Mouse (Mus musculus) brain, embryonic 18.5 days (tissue): ENCODE measurements at regions not wholly inside any gene's neighbourhood (a gene's known extent, or its start where the extent isn't known, plus 50 kb on each side); places are given as distances from the start of the nearest gene placed in this dataset.
A peak's percentile ranks its signal among the peaks of the same experiment; 100 is the strongest.
"Not testable (repeated sequence)": the region's sequence is repeated elsewhere in the genome, so short reads cannot be mapped to it uniquely, and the experiment has no call there.

Source experiments
- DNase-seq: peaks from one replicate; pipeline ENCODE4 v3.0.0-alpha.2; 2012; ENCODE audit warnings: low read depth, low spot score

DNA sequence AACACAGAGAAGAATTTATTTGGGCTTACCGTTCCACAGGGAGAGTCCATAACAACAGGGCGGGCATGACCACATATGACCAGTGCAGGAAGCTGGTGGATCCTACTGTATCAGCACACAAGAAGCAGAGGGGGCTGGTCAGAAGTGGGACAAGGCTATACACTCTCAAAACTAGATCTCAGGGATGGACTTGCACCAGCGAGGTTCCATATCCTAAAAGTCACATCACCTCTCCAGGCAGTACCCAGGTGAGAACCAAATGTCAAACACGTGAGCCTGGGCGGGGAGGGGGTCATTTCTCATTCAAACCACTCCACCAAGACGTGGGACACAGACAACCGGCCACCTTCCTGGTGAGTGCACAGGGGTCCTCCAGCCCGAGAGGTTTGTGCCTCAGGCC lies 167.9 kb downstream of the Basp1 start:
- DNase-seq = no peak

DNA sequence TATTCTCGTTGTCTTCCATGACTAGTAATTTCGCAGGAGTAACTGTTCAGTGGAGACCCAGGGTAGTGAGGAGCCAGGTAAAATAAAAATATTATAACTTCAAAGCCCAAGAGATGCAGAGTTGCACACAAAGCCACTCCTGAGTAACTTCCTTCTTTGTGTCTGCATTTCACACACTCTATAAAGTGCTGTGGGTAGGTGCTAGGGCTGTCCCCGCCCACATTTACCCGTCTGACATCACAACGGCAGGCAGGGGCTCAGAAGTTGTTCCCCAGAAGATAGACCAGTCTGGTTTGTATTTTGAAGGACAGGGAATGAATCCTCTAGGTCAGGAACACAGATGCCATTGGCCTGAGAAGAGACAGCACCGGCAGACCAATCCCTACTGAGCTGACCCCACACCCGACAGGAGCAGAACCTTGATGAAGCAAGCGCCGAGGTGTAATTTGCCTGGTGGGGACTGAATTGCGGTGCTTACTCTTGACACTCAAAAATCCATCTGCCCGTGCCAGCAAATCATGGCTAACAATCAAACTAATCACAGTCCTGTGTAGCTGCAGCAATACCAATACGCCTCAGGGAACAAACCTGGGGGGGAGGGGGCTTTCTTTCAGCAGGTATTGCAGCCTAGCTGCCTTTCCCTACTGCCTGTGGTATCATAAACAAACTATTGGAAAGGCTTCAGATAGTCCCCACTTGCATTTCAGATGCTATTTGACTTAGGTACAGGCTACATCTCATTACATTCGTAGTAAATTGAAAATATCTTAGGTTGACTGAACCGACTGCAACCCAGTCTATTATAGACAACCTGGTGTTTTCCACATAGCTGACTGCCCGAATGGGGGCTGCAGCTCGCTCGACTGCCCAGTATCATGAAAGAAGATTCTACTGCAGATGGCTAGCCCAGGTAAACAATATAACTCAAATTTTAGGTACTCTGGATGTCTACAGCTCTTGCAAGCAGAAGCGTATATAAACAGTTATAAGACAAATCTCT lies 175.6 kb downstream of the Basp1 start:
- no peak for DNase-seq

DNA sequence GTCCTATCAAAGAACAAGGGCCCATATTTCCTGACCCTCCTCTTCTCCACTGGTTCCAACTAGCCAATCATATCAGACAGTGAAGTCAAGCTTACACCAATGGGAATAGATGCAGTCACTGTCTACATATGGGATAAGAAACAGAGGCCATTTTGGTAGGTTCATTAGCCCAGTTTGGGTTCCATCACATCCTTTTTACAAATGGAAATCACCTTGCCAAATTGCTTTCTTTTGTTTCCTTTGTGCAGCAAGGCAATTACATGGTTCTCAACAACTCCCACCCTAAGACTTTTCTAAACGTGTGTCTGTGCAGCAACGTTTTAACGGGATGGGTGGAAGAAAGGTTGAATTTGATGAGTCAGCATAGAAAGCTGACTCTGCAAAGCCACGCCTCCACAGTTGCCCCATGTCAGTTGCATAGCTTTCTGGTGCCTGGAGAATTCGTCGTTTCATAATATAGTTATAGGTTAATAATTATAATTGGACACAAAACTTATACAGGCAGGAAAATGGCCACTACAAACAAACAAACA lies 177.3 kb downstream of the Basp1 start:
- DNase-seq = no peak

DNA sequence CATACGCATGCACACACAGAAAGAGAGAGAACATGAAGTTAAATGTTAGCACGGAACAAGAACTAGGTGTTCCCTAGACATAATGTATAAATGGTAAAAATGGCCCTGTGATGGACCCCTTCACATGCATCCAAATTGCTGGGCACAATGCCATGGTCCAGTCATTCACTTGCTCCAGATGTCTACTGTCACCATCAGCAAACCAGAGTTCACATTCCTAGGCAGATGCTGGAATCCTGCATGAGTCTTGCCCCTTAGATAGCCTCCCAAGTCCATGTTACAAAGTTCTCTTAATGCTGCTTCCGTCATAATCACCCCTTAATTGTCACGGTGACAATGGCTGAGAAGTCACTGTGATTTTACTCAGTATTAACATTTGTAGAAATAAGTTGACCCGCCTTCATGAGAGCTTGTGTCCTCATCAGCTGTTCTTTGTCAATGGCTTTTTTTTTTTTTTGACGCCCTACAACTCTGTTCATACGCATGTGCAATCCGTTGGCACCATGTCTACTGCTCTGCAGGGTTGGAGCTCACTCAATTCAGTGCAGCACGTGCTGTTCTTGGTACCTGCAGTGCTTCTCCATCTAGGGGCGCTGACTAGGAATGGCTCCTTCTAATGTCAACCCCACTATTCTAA lies 179.4 kb downstream of the Basp1 start:
- DNase-seq = no peak

DNA sequence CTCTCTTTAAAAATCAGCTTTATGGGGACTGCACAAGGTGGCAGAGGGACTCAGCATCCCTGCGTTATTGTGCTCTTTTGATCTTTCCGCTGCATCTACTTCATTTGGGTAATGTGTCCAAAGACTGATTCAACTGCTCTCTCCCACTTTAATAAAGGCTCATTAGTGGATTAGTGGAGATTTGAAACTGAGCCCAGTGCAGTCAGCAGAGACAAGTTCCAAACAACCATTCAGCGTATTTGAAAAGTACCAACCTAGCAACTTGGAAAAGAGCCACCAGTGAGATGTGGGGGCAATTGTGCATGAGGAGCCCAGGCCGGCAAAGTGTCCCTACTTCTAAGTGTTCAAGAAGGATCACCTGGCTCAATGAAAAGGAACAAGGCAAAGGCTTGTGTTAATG lies 183.4 kb downstream of the Basp1 start:
- DNase-seq = peak; percentile 42

DNA sequence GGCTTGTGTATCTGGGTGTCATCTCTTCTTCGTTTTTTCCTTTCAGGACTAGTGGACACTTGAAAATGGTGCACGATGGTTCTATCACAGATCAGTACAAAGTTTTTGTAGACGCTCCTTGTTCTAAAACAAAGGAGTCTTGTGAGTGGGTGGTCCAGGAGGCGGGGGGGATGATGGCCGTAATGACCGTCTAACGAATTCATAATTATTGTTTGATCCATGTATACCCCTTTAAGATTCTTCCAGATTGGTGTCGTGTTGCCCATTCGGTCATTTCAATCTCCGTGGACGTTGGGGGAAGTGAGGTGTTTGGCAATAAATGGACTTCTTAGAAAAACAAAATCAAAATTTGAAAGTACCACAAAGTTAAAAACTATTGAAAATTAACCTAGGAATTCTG lies 183.8 kb downstream of the Basp1 start:
- no peak for DNase-seq

DNA sequence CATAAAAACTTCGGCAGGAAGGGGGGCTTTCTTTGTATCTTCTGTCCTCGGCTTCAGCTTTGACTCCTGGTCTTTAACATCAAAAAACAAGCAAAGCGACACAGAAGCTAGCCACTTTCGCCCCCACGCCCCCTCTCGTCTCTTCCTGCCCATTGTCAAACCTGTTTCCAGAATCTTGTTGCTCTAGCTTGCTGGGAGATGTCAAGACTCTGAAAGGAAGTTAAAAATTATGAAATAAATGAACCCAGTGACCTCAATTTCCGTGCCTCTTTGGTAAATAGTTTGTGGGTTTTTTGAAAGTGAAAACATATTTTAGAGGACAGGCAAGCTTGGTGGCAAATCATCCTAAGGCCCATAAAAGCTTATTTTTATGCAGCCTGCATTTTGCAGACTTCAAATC lies 186.1 kb downstream of the Basp1 start:
- DNase-seq = no peak

DNA sequence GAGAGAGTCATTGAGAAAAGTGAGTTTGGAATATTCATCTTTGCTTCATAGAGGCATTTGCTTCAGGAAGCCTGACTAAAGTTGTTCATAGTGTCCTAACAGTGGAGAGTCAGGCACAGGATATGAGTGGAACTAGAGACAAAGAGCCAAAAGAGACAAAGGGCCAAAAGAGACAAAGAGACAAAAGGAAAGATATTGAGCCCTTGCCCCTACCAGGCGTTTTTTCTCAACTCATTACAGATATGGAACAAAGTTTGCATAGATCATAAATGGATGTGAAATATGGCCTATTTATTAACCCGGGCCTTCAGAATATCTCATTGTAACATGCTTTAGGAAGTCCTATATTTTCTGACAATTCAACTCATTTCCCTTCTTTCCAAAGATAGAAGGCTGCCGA lies 187.6 kb downstream of the Basp1 start:
- no peak for DNase-seq

DNA sequence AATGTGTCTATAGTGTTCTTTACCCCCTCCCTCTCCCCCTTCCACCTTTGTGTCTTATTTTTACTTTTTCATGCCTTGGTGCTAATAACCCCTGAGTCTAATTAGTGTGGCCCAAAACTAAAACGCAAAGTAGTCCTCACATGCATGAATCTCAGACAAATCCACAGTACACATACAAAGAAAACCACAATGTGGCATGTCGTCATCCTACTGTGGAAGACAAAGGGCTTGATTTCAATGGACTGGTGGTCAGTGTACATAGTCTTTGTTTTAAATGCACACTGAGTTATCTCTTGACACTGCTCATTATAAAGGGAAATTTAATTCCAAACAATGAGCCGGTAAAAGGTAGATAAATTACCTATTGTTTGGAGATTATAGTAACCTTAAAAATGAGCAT lies 188.1 kb downstream of the Basp1 start:
- DNase-seq = no peak

DNA sequence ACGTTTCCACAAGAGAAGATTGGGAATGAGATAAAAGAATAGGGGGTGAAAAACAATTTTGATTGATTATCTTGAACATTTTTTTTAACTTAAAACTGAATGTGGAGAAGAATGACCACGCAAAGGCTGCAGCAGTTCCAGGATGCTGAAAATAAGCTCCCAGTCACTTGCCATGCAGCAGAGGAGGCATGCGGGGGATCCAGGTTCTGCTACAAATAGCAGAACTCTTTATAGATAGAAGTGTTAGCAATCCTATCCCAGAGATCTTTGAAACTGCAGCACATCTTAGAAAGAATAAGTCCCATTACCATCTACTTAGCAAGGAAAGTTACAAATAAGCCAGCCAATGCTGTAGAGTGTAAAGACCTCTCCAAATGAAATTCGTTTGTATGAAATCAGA lies 191.8 kb downstream of the Basp1 start:
- no peak for DNase-seq

DNA sequence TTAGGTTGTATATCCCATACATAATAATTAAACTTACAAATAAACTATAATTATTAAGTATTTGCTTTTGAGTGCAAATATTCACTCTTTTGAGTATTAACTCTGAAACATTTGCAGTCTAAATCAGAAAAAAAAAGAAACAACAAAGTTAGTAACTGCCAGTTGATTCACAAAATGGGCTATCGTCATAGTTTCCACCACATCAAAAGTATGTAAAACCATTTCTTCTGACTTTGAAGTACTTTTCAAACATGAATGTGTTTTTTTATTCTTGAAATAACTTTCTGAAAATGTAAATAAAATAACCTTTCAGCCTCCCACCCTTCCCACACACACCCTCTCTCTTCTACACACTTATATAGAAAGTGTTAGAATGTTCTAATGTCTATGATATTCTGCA lies 197.2 kb downstream of the Basp1 start:
- DNase-seq = no peak

DNA sequence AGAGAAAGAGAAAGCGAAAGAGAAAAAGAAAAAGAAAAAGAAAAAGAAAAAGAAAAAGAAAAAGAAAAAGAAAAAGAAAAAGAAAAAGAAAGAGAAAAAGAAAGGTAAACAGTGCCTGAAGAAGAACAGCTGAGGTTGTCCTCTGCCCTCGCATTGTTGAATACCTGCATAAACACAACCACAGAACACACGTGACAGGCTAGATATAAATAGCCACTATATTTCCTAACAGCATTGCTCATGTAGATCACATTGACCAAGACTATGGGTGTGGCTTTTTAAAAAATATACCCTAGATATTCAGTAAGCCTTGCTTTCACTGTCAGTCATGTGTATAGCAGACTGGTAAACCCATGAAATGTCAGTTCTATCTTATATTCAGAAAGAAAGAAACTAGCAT lies 211.5 kb downstream of the Basp1 start:
- DNase-seq = no peak

DNA sequence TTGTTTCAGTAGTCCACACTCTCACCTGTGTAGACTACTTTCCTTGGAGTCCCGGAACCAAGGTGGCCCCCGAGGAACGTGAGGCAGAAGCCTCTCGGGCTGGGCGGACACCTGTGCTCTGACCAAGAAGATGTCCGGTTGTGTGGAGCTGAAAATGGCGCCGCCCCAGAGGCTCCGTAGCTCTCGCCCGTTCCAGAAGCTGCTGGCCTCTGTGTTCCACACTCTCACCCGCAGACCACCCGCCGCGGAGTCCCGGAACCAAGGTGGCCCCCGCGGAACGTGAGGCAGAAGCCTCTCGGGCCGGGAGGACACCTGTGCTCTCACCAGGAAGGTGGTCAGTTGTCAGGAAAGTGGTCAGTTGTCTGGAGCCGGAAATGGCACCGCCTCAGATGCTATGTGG lies 213.3 kb downstream of the Basp1 start:
- not testable (repeated sequence) for DNase-seq

DNA sequence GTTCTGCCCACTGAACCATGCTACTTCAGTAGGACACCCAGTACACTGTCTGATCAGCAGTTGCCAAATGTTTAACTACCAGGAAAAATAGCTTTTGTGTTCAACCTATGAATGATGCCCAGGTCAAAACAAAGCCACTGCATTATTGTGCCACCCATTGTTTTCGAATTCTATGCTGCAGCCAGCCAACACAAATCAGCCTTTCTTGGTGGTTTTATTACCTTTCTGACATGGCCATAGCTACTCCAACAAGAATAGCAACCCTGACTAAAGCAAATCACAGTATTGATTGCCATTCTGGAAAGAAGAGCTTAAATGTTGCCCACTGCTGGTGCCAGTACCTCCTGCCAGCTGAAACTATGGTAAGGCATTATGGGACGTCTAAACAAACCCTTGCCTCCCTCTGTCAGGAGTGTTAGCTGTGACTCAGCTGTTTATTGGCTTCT lies 225.7 kb downstream of the Basp1 start:
- no peak for DNase-seq

DNA sequence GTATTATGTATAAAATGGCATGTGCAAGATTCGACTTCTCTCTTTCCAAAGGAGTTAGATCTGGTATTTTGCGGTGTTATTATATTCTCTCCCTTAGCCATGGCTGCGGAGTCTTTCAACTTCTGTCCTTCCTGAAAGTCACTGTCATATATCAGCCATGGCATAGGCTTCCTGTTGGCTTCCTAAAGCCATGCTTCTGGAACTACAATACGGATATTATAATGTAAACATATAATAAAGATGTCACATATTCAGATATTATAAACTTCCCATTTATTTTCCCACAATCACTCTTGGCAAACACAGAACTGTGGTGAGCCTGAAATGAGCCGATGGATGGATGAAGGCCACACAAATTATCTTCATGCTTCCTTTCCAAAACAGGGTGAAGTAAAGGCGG lies 240.8 kb downstream of the Basp1 start:
- DNase-seq = no peak

DNA sequence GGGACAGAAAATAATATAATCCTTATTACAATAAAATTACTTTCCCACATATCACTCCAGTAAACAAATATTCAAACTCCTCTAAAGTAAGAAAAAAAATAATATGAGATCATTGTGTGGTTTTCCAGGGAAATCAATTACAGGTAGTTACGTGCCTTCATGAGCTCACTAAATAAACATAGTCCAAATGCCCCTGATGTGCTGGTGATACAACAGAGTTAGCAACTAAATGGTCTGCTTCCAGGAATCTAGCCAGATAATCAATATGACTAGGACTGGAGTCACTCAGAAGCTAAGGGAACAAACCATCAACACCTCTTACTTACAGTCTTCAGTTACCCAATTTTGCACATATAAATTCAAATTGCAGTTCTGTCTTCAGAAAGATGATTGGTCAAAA lies 267.2 kb downstream of the Basp1 start:
- no peak for DNase-seq

DNA sequence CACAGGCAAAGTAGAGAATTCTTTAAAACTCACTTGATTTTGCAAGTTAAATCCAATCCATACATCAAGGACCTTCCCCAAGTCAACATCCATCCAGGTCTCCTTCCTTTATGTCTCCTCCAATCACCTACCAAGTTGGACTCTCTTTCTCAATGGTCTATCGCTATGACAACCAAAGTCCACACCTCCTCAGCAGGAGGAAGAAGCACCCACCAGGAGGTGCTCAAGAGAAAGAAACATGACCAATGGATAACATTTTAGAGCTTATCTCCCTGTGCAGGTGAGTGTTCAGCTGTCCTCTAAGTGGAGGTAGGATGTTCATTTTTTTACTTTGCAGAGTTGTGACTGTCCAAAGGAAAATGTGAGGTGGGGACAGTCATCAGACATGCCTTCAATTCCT lies 269.3 kb downstream of the Basp1 start:
- DNase-seq = no peak

DNA sequence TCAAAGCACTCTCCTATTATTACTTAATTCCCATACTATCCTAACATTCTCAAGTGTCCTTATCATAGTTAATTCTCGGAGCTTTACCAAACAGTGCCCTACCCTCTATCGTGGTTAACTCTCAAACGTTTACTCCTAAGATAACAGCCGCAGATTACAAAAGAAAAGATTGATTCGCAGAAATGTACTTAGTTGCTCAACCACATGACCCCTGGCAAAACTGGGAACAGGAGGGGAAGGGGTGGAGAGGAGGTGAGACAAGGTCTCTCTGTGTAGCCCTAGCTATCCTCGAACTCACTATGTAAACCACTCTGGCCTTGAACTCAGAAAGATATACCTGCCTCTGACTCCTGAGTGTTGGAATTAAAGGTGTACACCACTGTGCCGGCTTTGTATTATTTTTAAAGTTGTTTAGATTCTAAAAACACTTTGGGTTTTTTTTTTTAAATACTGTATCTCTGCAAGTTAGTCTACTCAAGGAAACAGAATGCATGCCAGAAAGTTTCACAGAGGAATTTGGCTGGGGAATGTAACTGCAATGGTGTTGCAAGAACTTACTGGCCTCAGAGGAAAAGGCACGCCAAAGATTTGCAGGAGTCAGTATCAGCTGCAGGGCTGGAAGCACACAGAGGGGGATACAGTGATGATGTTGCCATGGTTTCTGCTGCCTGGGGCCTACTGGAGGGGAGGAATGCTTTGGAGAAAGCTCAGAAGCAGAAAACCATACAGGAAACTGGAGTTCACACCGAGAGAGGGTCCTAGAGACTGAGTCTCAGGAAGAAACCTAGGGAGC lies 273.0 kb downstream of the Basp1 start:
- no peak for DNase-seq

DNA sequence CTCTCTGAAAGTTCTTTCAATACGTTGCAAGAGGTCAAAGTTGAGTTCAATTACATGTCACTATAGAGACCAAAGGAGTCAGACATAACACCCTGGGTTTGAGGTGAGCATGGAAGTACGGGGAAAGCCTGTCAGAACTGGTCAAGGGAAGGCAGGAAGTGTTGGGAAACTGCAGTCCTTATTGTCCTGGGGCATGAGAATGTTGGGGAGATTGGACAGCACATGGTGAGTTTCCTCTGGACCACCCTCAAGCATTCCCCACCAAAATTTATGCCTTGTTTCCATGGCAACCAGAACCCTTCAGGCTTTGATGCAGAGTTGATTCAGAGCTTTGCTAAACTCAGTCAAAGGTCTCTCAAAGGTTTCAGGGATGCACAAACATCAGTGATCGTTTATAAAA lies 276.5 kb downstream of the Basp1 start:
- no peak for DNase-seq

DNA sequence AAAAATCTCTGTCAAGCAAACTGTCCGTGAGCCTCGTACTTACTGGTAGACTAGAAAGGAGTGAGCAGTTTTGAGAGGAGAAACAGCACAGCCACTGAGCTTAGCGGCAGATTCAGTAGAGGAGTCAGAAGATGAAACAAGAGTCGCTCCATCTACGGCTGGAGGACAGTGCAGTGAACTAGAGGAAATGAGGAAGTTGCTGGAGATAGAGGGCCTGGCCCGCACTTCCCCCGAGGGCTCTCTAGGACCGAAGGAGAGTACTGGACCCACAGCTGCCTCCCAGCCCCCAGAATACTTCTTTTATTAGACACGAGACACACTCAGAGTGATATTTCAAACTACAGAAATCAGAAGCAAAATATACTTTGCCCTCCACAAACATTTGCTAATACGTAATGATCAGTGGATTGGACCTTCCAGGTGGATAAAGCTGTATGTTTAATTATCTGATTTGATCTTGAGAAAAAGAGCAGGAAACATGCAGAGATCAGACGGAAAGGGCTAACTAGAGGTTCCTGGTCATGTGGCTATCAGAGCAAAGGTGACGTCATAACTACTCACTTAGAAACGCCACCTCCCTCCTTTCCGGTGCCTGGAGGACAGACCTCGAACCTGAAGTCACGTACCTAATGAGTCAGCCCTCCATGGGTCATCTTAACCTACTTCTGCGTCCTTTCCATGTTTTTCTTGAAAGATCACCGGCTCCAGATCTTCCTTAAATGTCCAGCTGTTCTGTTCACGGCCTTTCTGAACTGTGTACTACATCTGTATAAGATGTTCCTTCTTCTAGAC lies 277.9 kb downstream of the Basp1 start:
- no peak for DNase-seq

DNA sequence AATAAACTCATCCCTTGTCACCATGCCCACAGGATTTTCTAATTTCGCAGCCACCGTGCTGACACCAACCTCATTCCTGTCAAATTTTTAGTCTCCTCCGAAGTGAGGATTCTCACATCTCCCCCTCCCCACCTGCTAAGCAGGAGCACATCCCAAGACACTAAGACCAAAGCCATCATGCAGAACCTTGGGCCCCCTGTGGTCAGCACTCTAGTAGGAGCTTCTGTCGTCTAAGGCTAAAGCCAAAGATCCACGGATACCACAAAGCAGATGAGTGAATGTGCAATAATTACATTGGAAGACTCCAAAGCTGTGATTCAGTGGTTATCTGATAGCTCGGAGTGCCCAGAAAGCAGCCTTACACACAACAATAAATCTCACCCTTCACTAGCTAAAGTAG lies 283.5 kb downstream of the Basp1 start:
- DNase-seq = no peak
